Mouse (Mus musculus): ENCODE data around the gene Fam193b.

The Fam193b gene

DNA sequence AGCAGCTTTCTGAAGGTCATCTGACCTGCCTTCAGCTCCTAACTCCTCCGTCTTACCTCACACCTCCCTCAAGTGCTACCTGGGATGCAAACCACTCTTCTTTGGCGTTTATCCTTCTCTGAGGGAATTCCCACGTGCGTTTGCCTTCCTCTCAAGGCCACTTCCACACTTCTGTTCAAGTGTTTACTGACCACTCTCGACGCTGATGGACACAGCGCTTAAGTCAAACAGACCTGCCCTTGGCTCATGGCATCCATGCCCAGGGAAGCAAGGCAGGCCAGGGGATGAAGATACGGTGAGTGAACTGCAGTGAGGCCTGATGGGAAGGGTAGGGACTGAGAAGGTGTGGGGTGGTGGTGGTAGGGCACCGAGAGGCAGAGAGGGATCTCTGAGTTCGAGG lies 70.3 kb downstream of the Fam193b start:
- no peak for DNase-seq (ENCODE audit: low read depth, low spot score)

DNA sequence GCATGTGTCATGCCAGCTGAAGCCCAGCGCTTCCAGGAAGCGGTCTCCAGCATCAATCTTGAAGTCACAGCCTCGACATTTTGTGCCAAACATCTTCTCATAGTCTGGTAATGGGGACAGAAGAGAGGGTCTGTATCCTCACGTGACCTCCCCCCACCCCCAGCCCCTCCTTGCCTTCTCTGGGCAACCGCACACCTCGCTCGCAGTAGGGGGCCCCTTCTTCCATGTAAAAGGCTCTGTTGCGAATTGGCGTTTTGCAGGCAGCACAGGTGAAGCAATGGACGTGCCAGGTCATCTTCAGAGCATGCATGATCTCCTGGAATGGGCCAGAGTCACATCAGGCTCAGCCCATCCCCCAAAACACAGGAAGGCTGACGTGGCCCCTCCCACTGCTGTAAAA lies 72.0 kb downstream of the Fam193b start:
- no peak for DNase-seq (ENCODE audit: low read depth, low spot score)

DNA sequence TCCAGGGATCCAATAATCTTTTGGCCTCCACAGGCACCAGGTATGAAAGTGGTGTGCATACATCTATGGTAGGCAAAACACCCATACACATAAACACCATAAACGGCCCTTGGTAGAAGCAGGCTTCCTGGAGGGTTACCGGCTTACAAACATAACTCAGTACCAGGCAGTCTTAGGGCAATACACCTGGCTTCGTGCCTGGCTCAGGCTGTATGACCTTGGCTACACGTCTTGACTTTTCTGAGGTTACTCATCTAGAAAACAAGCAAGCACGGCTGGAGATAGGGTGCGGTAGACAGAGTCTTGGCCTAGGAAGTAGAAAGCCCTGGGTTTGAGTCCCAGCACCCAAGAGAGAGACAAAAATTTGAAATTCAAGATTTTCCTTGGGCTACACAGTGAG lies 74.3 kb downstream of the Fam193b start:
- DNase-seq (ENCODE audit: low read depth, low spot score) = no peak

DNA sequence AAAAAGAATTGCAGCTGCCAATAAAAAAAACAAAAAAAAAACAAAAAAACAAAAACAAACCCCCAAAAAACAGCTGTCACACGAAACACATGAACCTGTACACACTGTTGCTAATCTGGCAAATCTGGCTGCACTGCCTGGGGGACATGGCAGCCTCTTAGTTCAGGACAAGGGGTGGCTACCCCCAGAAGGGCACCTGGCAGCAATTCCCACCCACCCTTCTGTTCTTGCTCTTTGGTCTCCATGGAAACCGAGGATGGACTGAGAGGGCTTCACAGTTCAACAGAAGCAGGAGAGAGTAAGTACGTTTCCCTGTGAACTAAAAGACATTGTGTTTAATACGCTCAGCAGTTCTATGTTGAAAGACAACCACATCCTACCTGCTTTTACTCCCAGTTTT lies 75.2 kb downstream of the Fam193b start:
- DNase-seq (ENCODE audit: low read depth, low spot score) = no peak

DNA sequence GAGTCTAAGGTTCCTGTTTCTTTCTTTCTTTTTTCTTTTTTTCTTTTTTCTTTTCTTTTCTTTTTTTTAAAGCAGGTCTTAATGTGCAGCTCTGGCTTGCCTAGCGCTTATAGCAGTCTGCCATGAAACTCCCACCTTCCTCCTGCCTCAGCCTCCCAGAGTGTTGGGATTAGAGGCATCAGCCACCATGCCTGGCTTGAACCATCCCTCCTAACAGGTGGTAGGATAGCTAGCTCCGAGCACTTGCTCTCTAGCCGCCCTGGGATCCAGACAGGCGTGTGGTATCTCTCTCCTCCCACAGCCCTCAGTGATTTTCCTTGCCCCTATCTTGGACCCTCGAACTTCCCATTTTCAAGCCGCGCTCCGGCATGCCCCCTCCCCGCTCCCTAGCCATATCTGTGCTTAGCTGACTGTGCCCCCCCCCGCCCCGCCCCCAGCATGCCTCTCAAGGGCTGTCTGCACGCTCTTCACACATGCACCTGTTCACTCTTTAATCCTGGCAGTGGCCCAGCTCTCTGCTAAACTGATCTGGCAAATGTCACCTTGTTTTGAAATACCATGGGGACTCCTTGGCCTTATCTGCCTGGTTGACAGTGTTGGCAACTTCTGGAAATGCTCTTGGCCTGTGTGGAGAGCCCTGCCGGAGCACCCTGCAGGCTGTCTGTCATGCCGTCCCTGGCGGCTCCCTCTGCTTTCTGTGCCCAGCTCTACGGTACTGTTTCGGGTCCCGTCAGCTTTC lies 75.9 kb downstream of the Fam193b start:
- DNase-seq (ENCODE audit: low read depth, low spot score) = no peak

DNA sequence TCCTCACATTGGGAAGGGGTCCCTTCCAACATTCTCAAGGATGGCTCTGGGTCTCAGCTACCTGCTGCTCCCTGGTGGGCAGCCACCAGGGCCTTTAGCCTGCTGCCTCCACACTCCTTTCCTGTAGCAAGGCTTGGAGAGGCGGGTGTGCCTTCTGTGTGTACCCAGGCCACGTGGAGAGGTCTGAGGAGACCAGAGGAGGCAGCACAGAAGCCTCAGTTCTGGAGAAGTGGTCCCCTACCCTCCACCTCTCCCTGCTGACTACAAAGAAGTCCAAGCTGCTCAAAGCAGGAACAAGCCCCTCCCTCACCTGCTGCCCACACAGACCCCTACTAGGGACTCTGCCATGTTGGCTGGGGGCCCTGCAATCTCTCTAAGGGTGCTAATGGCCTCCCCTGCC lies 76.7 kb downstream of the Fam193b start:
- DNase-seq (ENCODE audit: low read depth, low spot score) = no peak

Data from telencephalon, adult 2 months (tissue).